Mouse (Mus musculus) CH12.LX (cell line): ENCODE data around the gene Ap1s3. TPM values are rescaled to one million over a fixed set of nuclear protein-coding genes. Genes with fewer than 3 reads are reported as not detected.

Experiments
- DNase-seq: peaks from one replicate; pipeline ENCODE4 v3.0.0-alpha.2; 2013; ENCODE audit errors: extremely low read depth
- H3K27ac ChIP-seq: 2 replicates; pipeline ENCODE4 v1.5.1; 2012; ENCODE audit warnings: low read depth, mild to moderate bottlenecking, control low read depth, moderate library complexity; ENCODE audit not compliant: insufficient read depth
- H3K27me3 ChIP-seq: replicated peaks from 2 replicates; pipeline ENCODE3; 2012; ENCODE audit warnings: inconsistent platforms
- H3K36me3 ChIP-seq, 2 experiments: replicated peaks in 1 of 2; 2 replicates each; pipeline versions ENCODE3 to v1.6.1; 2012; ENCODE audit warnings: inconsistent platforms in 1 of 2, low read length in 1 of 2, mild to moderate bottlenecking in 1 of 2, mixed read lengths in 1 of 2, moderate library complexity in 1 of 2; ENCODE audit not compliant: control insufficient read depth in 1 of 2, insufficient read depth in 1 of 2
- H3K4me1 ChIP-seq, 2 experiments: 2 replicates each; pipeline ENCODE4 v1.6.1; 2012; ENCODE audit warnings: inconsistent platforms in 1 of 2, moderate library complexity in 1 of 2; ENCODE audit not compliant: insufficient read depth in 2 of 2, control insufficient read depth in 1 of 2
- H3K4me2 ChIP-seq: 2 replicates; pipeline ENCODE4 v1.6.1; 2012; ENCODE audit warnings: low read depth, mild to moderate bottlenecking, control low read depth; ENCODE audit not compliant: poor library complexity, insufficient read depth, severe bottlenecking
- H3K4me3 ChIP-seq, 3 experiments: fragments of 150-350 bp in 1 of 3; sonication (generic) in 1 of 3; replicated peaks in 1 of 3; 2 replicates each; pipeline versions ENCODE3 to v1.5.1; 2011 to 2012; ENCODE audit warnings: low read depth in 2 of 3, low read length in 2 of 3, mild to moderate bottlenecking in 2 of 3, moderate library complexity in 2 of 3, control low read depth in 1 of 3, improper control_type of control experiment in 1 of 3, inconsistent platforms in 1 of 3, mixed read lengths in 1 of 3; ENCODE audit not compliant: poor library complexity in 1 of 3
- H3K79me2 ChIP-seq: replicated peaks from 2 replicates; pipeline ENCODE4 v1.6.1; 2012; ENCODE audit warnings: mild to moderate bottlenecking, moderate library complexity; ENCODE audit not compliant: control insufficient read depth, poor library complexity, insufficient read depth, severe bottlenecking; ENCODE audit errors: extremely low read depth
- H3K9ac ChIP-seq: 2 replicates; pipeline ENCODE4 v1.6.1; 2012; ENCODE audit warnings: low read depth, mild to moderate bottlenecking, control low read depth, moderate library complexity; ENCODE audit not compliant: insufficient read depth
- H3K9me3 ChIP-seq: replicated peaks from 2 replicates; pipeline ENCODE3; 2012; ENCODE audit warnings: low read length, inconsistent platforms, mixed read lengths
- BHLHE40 ChIP-seq: IDR thresholded peaks from 2 replicates; pipeline ENCODE4 v1.6.1; 2011; ENCODE audit warnings: mild to moderate bottlenecking, low read depth, low read length, improper control_type of control experiment
- CHD2 ChIP-seq: IDR thresholded peaks from 2 replicates; pipeline ENCODE4 v1.6.1; 2011; ENCODE audit warnings: low read length, improper control_type of control experiment
- ELF1 ChIP-seq: IDR thresholded peaks from 2 replicates; pipeline ENCODE4 v1.6.1; 2014; ENCODE audit warnings: low read depth, mild to moderate bottlenecking, inconsistent platforms, low read length, improper control_type of control experiment
- EP300 ChIP-seq: IDR thresholded peaks from 2 replicates; pipeline ENCODE4 v1.6.1; 2011; ENCODE audit warnings: low read length, improper control_type of control experiment
- ETS1 ChIP-seq: conservative IDR thresholded peaks from 2 replicates; pipeline ENCODE4 v1.6.1; 2012; ENCODE audit warnings: low read depth, mild to moderate bottlenecking, inconsistent platforms, low read length, improper control_type of control experiment, moderate library complexity
- GABPA ChIP-seq: IDR thresholded peaks from 2 replicates; pipeline ENCODE4 v1.6.1; 2012; ENCODE audit warnings: low read depth, low read length, improper control_type of control experiment, inconsistent platforms; ENCODE audit not compliant: insufficient replicate concordance
- HCFC1 ChIP-seq: IDR thresholded peaks from 2 replicates; pipeline ENCODE4 v1.6.1; 2012; ENCODE audit warnings: low read depth, mild to moderate bottlenecking, inconsistent platforms, low read length, improper control_type of control experiment
- IRF4 ChIP-seq: IDR thresholded peaks from 2 replicates; pipeline ENCODE4 v1.6.1; 2014; ENCODE audit warnings: low read depth, mild to moderate bottlenecking, inconsistent platforms, low read length, improper control_type of control experiment
- MAZ ChIP-seq: IDR thresholded peaks from 2 replicates; pipeline ENCODE4 v1.6.1; 2012; ENCODE audit warnings: low read depth, mild to moderate bottlenecking, inconsistent platforms, low read length, improper control_type of control experiment, moderate library complexity
- MEF2A ChIP-seq: IDR thresholded peaks from 2 replicates; pipeline ENCODE4 v1.6.1; 2014; ENCODE audit warnings: low read depth, mild to moderate bottlenecking, inconsistent platforms, low read length, improper control_type of control experiment, borderline replicate concordance
- MXI1 ChIP-seq: IDR thresholded peaks from 2 replicates; pipeline ENCODE4 v1.6.1; 2011; ENCODE audit warnings: mild to moderate bottlenecking, low read depth, low read length, improper control_type of control experiment
- NELFE ChIP-seq: IDR thresholded peaks from 2 replicates; pipeline ENCODE4 v1.6.1; 2011; ENCODE audit warnings: low read depth, low read length, improper control_type of control experiment
- TCF12 ChIP-seq: IDR thresholded peaks from 2 replicates; pipeline ENCODE4 v1.6.1; 2014; ENCODE audit warnings: low read depth, mild to moderate bottlenecking, inconsistent platforms, low read length, improper control_type of control experiment
- USF1 ChIP-seq: IDR thresholded peaks from 2 replicates; pipeline ENCODE4 v1.6.1; 2014; ENCODE audit warnings: low read depth, mild to moderate bottlenecking, inconsistent platforms, low read length, improper control_type of control experiment
- ZMIZ1 ChIP-seq: IDR thresholded peaks from 2 replicates; pipeline ENCODE4 v1.6.1; 2012; ENCODE audit warnings: low read depth, mild to moderate bottlenecking, inconsistent platforms, low read length, improper control_type of control experiment
- dilution Hi-C: fragments of 300-500 bp; cut with MboI; formaldehyde crosslinking; loops from 2 replicates; pipeline ENCODE4 v1.14.3; 2020; ENCODE audit warnings: low sequenced_read_pairs; ENCODE audit not compliant: extremely low pct_unique_long_range_greater_than_20kb, extremely low pct_ligation_motif_present
- in situ Hi-C: fragments of 300-500 bp; cut with MboI; formaldehyde crosslinking; loops from 3 replicates; pipeline ENCODE4 v1.14.3; 2019; ENCODE audit warnings: low sequenced_read_pairs, low pct_ligation_motif_present, low pct_unique_long_range_greater_than_20kb, mixed read lengths
- polyA plus RNA-seq: library from polyadenylated mRNA; unstranded; fragments of >175 nt; gene quantifications from 2 replicates; pipeline ENCODE4 v1.2.1, GENCODE M21; 2012; ENCODE audit warnings: low read depth; ENCODE audit not compliant: insufficient read length
- total RNA-seq, 2 experiments: library from RNA; depleted of rRNA; stranded (reverse); fragments of 300-350 nt in 1 of 2; fragments of >200 nt in 1 of 2; gene quantifications; 2 replicates each; pipeline ENCODE4 v1.2.3; 2012 to 2014

Ap1s3 gene
- total and polyA plus RNA-seq, 3 experiments: 10.5 to 36.6 (median 13.9) TPM

GRCm38 (mm10) chr1:79654948-79655347 is 16.8 kb downstream of the Ap1s3 start:
- no peak for TF ChIP-seq BHLHE40
- no peak for TF ChIP-seq NELFE
- no peak for TF ChIP-seq MAZ
- no peak for TF ChIP-seq MXI1
- no peak for TF ChIP-seq USF1
- no peak for TF ChIP-seq IRF4
- TF ChIP-seq MEF2A: no peak
- TF ChIP-seq ETS1: no peak
- no peak for TF ChIP-seq ELF1
- TF ChIP-seq HCFC1: no peak
- no peak for TF ChIP-seq ZMIZ1
- TF ChIP-seq, all 38 proteins: peak for 0
- H3K27ac ChIP-seq: no peak overlapping the region

GRCm38 (mm10) chr1:79643411-79644110 is 28.2 kb downstream of the Ap1s3 start:
- in situ Hi-C loops: loop anchor here (25.0 kb wide), 2 partner anchors 931 to 1106 kb away; no protein-coding TSS in a partner anchor
- Histone ChIP-seq H3K79me2 (peaks cover 5% of the 10 kb centered on the region), H3K4me2 (peak overlapping the region; percentile 23), H3K9ac (peak overlapping the region; percentile 33), H3K27me3 (no peaks in the 10 kb centered on the region), H3K9me3 (no peaks in the 10 kb centered on the region), H3K36me3 (peaks cover 0 to 29% of the 10 kb centered on the region in 2 experiments), H3K27ac (peak overlapping the region; percentile 76), H3K4me1 (peaks cover 9 to 65% of the 10 kb centered on the region in 2 experiments), H3K4me3 (peak overlapping the region in 2 of 3 experiments; percentile 19 to 31)
- peak; percentile 17; the same call in 1 of the 2 replicates for TF ChIP-seq MXI1
- TF ChIP-seq CHD2: peak; percentile 79
- peak; percentile 67 for TF ChIP-seq ELF1
- TF ChIP-seq MEF2A: 0 out of 2 replicates have a peak, but pooled peaks have one; percentile 10
- peak; percentile 77 for TF ChIP-seq EP300
- peak; percentile 81; the same call in 1 of the 2 replicates for TF ChIP-seq IRF4
- peak; percentile 32; the same call in 1 of the 2 replicates for TF ChIP-seq BHLHE40
- TF ChIP-seq TCF12: no peak
- TF ChIP-seq GABPA: no peak
- peak; percentile 61 for DNase-seq
- dilution Hi-C loops: no loop called here

More at GRCm38 (mm10) chr1:79654948-79655347, 16.8 kb downstream of the Ap1s3 start:
- in situ Hi-C loops (no loop called here), dilution Hi-C loops (no loop called here)
- peaks cover 8% of the 10 kb centered on the region for H3K79me2 ChIP-seq
- no peak overlapping the region for H3K4me3 ChIP-seq
- H3K4me1 ChIP-seq: peaks cover 0 to 13% of the 10 kb centered on the region in 2 experiments; a peak in 1 of 4 replicates
- H3K9ac ChIP-seq: no peak overlapping the region
- H3K27me3 ChIP-seq: no peaks in the 10 kb centered on the region
- H3K36me3 ChIP-seq: peaks cover 0 to 23% of the 10 kb centered on the region in 2 experiments
- no peak for DNase-seq
- H3K9me3 ChIP-seq: no peaks in the 10 kb centered on the region
- H3K4me2 ChIP-seq: no peak overlapping the region
